Mouse (Mus musculus) heart, embryonic 15.5 days (tissue): ENCODE measurements around the gene Med26. TPM values are rescaled to one million over a fixed set of nuclear protein-coding genes. Genes with fewer than 3 reads are reported as not detected.

Experiments used
- ATAC-seq: fragments of 200-750 bp; cut with Nextera tagmentation; replicated peaks from 2 replicates; pipeline ENCODE4 v1.8.0; 2017; ENCODE audit warnings: low read depth, moderate TSS enrichment; ENCODE audit not compliant: insufficient number of reproducible peaks, insufficient read depth, low FRiP score
- H3K27ac ChIP-seq: fragments of 300-500 bp; sonication (generic); 2 replicates; pipeline ENCODE4 v1.5.1; 2015; ENCODE audit warnings: mild to moderate bottlenecking, inconsistent platforms
- H3K27me3 ChIP-seq: fragments of 300-500 bp; sonication (generic); 2 replicates; pipeline ENCODE4 v1.6.1; 2015; ENCODE audit warnings: inconsistent platforms
- H3K36me3 ChIP-seq: fragments of 300-500 bp; sonication (generic); 2 replicates; pipeline ENCODE4 v1.6.1; 2015; ENCODE audit warnings: mild to moderate bottlenecking, inconsistent platforms
- H3K4me1 ChIP-seq: fragments of 300-500 bp; sonication (generic); replicated peaks from 2 replicates; pipeline ENCODE4 v1.6.1; 2015; ENCODE audit warnings: inconsistent platforms
- H3K4me2 ChIP-seq: fragments of 300-500 bp; sonication (generic); 2 replicates; pipeline ENCODE4 v1.6.1; 2015; ENCODE audit warnings: inconsistent platforms, mild to moderate bottlenecking, moderate library complexity
- H3K4me3 ChIP-seq: fragments of 300-500 bp; sonication (generic); 2 replicates; pipeline ENCODE4 v1.5.1; 2015; ENCODE audit warnings: mild to moderate bottlenecking, inconsistent platforms
- H3K9ac ChIP-seq: fragments of 300-500 bp; sonication (generic); 2 replicates; pipeline ENCODE4 v1.6.1; 2015; ENCODE audit warnings: mild to moderate bottlenecking, inconsistent platforms
- H3K9me3 ChIP-seq: fragments of 300-500 bp; sonication (generic); replicated peaks from 2 replicates; pipeline ENCODE4 v1.6.1; 2016; ENCODE audit warnings: inconsistent platforms
- WGBS: fragments of 180-500 bp; shearing (Covaris S2); methylation state at CpG from one replicate; pipeline ENCODE4 v1.1.7; 2015; ENCODE audit warnings: mixed read lengths; 5-methylcytosine and 5-hydroxymethylcytosine counted together
- polyA plus RNA-seq: library from polyadenylated mRNA; unstranded; fragments of >200 nt; fragmentation: Nextera tagmentation; extraction: Ambion mirVana; gene quantifications from 2 replicates; pipeline ENCODE4 v1.2.1, GENCODE M21; 2015

The Med26 gene
- polyA plus RNA-seq, 1 experiment from 2014 or later, result 8.8 TPM

DNA sequence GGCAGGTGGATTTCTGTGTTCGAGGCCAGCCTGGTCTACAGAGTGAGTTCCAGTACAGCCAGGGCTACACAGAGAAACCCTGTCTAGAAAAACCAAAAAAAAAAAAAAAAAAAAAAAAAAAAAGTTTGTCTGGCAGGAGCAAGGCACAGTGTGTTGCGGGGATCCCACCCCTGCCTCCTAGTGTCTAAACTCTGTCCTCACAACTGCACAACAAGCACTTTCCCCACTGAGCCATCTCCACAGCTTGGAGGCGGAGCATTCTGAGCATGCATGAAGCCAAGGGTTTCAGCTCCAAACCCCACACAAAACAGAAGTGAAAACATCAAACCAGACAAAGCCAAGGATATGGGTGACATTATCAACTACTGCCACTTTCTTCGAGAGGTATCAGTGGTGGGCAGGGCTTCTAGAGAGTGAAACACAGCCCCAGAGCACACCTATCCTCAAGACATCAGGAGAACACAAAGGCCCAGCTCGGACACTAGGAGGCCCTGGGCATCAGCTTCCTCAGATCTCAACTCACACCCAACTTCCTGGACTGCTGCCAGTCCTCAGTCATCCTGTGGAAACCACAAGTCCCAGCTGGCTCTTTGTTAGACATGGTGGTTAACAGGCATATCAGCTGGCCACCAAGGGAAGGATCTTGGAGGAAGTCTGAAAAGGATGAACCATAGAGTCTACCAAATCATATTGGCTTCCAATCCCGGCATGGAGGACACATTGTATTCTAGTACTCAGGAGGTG is 62.4 kb downstream of the Med26 start:
- Histone ChIP-seq H3K4me3 (no peak overlapping the region), H3K9me3 (no peaks in the 10 kb centered on the region), H3K27me3 (no peaks in the 10 kb centered on the region), H3K4me1 (peaks cover 11% of the 10 kb centered on the region; the same call in 1 of the 2 replicates), H3K36me3 (peaks cover 36% of the 10 kb centered on the region), H3K4me2 (no peak overlapping the region), H3K27ac (peak overlapping the region; percentile 2; the same call in 1 of the 2 replicates), H3K9ac (no peak overlapping the region)
- WGBS, result 71% methylated on average over 6 of the region's 6 CpGs
- ATAC-seq, result no peak

DNA sequence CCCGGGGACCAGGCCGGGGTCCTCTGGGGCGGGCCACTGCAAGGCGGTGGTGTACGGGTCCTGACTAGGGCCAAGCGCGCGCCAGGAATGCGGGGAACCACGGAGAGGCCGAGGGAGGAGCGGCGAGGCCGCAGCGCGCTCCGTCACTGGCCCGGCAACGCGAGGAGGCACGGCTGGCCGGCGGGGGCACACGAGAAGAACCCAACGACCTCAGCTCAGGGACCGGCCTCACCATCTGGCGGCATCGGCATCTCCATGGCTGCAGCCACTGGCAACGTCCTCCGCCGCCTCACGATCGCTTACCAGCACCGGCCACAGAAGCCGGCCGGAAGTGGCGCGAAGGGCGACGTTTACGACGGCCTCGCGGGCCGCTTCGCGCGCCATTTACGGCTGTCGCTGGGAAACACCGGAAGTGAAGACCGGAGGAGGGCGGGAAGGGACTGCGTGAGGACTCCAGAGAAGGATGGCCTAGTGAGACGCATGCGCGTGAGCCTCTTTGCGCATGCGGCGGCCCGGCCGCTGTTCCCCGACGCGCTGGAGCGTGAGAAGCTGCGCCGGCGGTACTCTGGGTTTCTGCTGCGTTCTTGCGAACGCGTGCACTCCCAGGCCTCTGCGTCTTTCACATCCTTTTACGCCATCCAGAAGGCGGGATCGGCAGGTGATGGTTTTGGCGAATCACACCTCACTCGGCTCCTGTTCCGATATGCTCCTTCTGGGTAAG is 73.1 kb downstream of the Med26 start, which contains the start of gene Cherp:
Gene Cherp (minus strand): TSS at position 401 of the 721 bp plus-strand sequence.
- no peaks in the 10 kb centered on the region for H3K9me3 ChIP-seq
- peak within 1 kb of the TSS; percentile 97 for H3K4me2 ChIP-seq

GRCm38 (mm10) chr8:72470684-72471083 is 77.4 kb downstream of the Med26 start:
- H3K9ac ChIP-seq, result no peak overlapping the region
- H3K9me3 ChIP-seq, result no peaks in the 10 kb centered on the region
- no peaks in the 10 kb centered on the region for H3K27me3 ChIP-seq
- H3K4me3 ChIP-seq, result no peak overlapping the region
- ATAC-seq, result no peak
- H3K4me1 ChIP-seq, result peaks cover 15% of the 10 kb centered on the region
- WGBS, result 94% methylated on average over 7 of the region's 7 CpGs
- H3K4me2 ChIP-seq, result no peak overlapping the region
- peaks cover 72% of the 10 kb centered on the region for H3K36me3 ChIP-seq
- no peak overlapping the region for H3K27ac ChIP-seq

More for the DNA sequence above, 73.1 kb downstream of the Med26 start, which contains the start of gene Cherp:
- H3K9ac ChIP-seq, result peak within 1 kb of the TSS; percentile 84
- H3K27me3 ChIP-seq, result no peaks in the 10 kb centered on the region
- ATAC-seq, result peak; percentile 95
- peaks cover 30% of the 10 kb centered on the region for H3K36me3 ChIP-seq
- H3K27ac ChIP-seq, result peak within 1 kb of the TSS; percentile 92
- peaks cover 23% of the 10 kb centered on the region for H3K4me1 ChIP-seq
- H3K4me3 ChIP-seq, result peak within 1 kb of the TSS; percentile 84
- under 1% methylated on average over 80 of the region's 80 CpGs for WGBS

DNA sequence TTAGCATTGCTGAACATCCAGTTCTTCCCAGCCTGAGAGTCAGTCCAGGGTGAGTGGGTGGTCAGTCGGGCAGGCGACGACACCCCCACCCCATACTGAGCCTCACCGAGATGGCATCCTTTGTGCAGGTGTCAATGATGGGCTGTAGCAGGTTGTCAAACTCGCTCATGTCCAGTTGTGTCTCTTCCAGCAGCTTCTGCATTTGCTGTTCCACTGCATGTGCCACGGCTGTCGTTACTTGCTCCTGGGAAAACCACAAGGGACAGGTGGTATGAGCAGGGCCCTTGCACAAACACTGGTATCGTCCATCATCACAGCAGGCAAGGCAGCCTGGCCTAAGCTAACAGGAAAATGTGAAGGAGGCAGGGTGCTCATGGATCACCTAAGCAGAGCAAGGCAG is 78.1 kb downstream of the Med26 start:
- 88% methylated on average over 8 of the region's 8 CpGs for WGBS

GRCm38 (mm10) chr8:72469243-72469642 is 78.8 kb downstream of the Med26 start:
- H3K4me1 ChIP-seq, result peaks cover 12% of the 10 kb centered on the region
- H3K9ac ChIP-seq, result no peak overlapping the region
- H3K9me3 ChIP-seq, result no peaks in the 10 kb centered on the region
- no peak overlapping the region for H3K27ac ChIP-seq
- no peak overlapping the region for H3K4me3 ChIP-seq
- H3K27me3 ChIP-seq, result no peaks in the 10 kb centered on the region
- no peak for ATAC-seq
- peaks cover 87% of the 10 kb centered on the region for H3K36me3 ChIP-seq
- H3K4me2 ChIP-seq, result no peak overlapping the region
- 83% methylated on average over 2 of the region's 2 CpGs for WGBS

More for the DNA sequence above, 78.1 kb downstream of the Med26 start:
- no peak for ATAC-seq
- Histone ChIP-seq H3K9ac (no peak overlapping the region), H3K4me3 (no peak overlapping the region), H3K36me3 (peaks cover 79% of the 10 kb centered on the region), H3K4me2 (no peak overlapping the region), H3K27me3 (no peaks in the 10 kb centered on the region), H3K4me1 (peaks cover 14% of the 10 kb centered on the region), H3K9me3 (no peaks in the 10 kb centered on the region), H3K27ac (no peak overlapping the region)

- H3K4me1 ChIP-seq, result no peaks in the 10 kb centered on the region
- H3K9ac ChIP-seq, result no peak overlapping the region
- WGBS, result 93% methylated on average over 10 of the region's 10 CpGs
- ATAC-seq, result no peak
- no peak overlapping the region for H3K4me2 ChIP-seq
- H3K4me3 ChIP-seq, result no peak overlapping the region
- peaks cover 99% of the 10 kb centered on the region for H3K36me3 ChIP-seq
- H3K27me3 ChIP-seq, result no peaks in the 10 kb centered on the region
- no peak overlapping the region for H3K27ac ChIP-seq
- no peaks in the 10 kb centered on the region for H3K9me3 ChIP-seq
These were observed 83.9 kb downstream of the Med26 start for GRCm38 (mm10) chr8:72464211-72464610.

DNA sequence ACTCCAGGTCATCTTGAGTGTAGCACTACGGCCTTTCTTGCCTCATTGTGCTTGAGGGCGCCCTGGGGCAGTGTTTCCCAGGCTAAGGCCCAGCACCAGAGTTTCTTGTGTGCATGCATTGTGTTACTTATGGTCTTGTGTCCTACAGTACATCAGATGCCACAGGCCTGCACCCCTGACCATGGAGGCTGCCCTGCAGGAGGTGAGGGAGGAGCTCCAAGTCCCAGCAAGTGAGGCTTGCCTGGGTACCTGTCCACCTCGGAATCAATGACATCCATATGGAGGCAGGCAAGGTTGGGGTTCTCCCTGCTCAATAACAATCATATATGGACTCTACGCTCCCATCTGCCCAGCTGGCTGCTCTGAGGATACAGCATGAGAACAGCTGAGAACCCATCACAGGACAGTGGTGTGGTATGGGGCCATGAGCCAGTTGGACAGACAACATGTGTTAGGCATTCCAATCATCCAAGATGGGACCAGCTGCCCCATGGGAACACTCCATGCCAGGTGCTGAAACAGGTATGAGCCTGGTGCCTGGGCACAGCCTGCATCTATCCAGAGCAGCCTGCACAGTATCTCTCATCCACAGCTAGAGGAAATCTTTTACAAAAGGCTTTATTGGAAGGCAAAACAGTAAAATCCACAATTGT is 88.1 kb downstream of the Med26 start:
- H3K4me1 ChIP-seq, result no peaks in the 10 kb centered on the region
- H3K4me3 ChIP-seq, result no peak overlapping the region
- H3K9ac ChIP-seq, result no peak overlapping the region
- H3K4me2 ChIP-seq, result no peak overlapping the region
- H3K27me3 ChIP-seq, result no peaks in the 10 kb centered on the region
- H3K36me3 ChIP-seq, result peaks cover 67% of the 10 kb centered on the region
- 92% methylated on average over 4 of the region's 4 CpGs for WGBS
- no peak overlapping the region for H3K27ac ChIP-seq
- H3K9me3 ChIP-seq, result no peaks in the 10 kb centered on the region
- no peak for ATAC-seq

DNA sequence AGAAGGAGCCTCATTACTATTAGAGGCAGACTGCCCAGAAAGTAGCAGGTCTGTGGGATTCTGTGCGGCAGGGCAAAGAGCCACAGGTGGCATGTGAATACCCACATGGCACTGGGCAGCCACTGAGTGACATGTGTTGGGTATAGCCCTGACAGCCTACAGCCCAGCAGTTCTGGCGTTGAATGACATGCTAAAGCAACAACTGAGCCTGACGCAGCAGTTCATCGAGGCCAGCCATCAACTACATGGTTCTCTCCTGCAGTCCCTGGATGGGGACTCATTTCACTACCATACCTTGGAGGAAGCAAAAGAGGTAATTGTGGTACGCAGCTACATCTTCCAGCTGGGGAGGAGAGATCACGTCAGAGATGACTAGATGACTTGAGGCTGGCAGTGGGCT is 89.6 kb downstream of the Med26 start:
- ATAC-seq, result no peak
- H3K9me3 ChIP-seq, result no peaks in the 10 kb centered on the region
- H3K27me3 ChIP-seq, result no peaks in the 10 kb centered on the region
- H3K4me2 ChIP-seq, result no peak overlapping the region
- 82% methylated on average over 6 of the region's 6 CpGs for WGBS
- no peak overlapping the region for H3K27ac ChIP-seq
- H3K36me3 ChIP-seq, result peaks cover 60% of the 10 kb centered on the region
- no peak overlapping the region for H3K9ac ChIP-seq
- H3K4me1 ChIP-seq, result no peaks in the 10 kb centered on the region
- no peak overlapping the region for H3K4me3 ChIP-seq

GRCm38 (mm10) chr8:72457806-72458205 is 90.3 kb downstream of the Med26 start:
- Histone ChIP-seq H3K4me3 (no peak overlapping the region), H3K27me3 (no peaks in the 10 kb centered on the region), H3K4me1 (no peaks in the 10 kb centered on the region), H3K9ac (no peak overlapping the region), H3K4me2 (no peak overlapping the region), H3K9me3 (no peaks in the 10 kb centered on the region), H3K36me3 (peaks cover 60% of the 10 kb centered on the region), H3K27ac (no peak overlapping the region)
- WGBS, result 87% methylated on average over 3 of the region's 3 CpGs
- no peak for ATAC-seq

DNA sequence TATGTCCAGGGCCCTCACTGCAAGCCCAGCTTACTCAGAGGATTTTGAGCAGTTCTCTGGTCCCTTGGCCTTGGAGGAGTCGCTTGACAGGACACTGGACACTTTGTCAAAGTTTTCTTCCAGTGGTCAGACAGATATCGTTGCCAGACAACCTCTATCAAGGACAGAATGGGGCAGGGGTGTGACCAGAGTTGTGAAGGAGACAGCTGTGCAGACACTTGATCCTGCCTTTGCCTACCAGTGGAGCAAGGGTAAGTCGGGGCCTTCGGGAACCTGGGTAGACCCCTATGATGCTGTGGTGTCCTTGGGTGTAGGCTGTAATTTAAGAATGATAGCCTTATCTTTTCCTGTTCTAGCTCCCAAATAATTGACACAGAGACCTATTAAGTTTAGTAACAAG is 92.8 kb downstream of the Med26 start:
- Histone ChIP-seq H3K4me2 (no peak overlapping the region), H3K9ac (no peak overlapping the region), H3K4me1 (no peaks in the 10 kb centered on the region), H3K4me3 (no peak overlapping the region), H3K27me3 (no peaks in the 10 kb centered on the region), H3K36me3 (peaks cover 47% of the 10 kb centered on the region), H3K27ac (no peak overlapping the region), H3K9me3 (no peaks in the 10 kb centered on the region)
- no peak for ATAC-seq
- 60% methylated on average over 4 of the region's 4 CpGs for WGBS

- no peaks in the 10 kb centered on the region for H3K9me3 ChIP-seq
- no peaks in the 10 kb centered on the region for H3K4me1 ChIP-seq
- no peak overlapping the region for H3K4me3 ChIP-seq
- WGBS, result 97% methylated on average over 2 of the region's 2 CpGs
- H3K4me2 ChIP-seq, result no peak overlapping the region
- H3K27ac ChIP-seq, result no peak overlapping the region
- no peak overlapping the region for H3K9ac ChIP-seq
- no peaks in the 10 kb centered on the region for H3K27me3 ChIP-seq
- peaks cover 49% of the 10 kb centered on the region for H3K36me3 ChIP-seq
- ATAC-seq, result no peak
These were observed 94.2 kb downstream of the Med26 start for GRCm38 (mm10) chr8:72453904-72454303.
